Mouse (Mus musculus) small intestine, adult 2 months (tissue): ENCODE measurements around the gene Ush2a.

Experiments
- CTCF ChIP-seq: fragments of 200-500 bp; IDR thresholded peaks from 2 replicates; pipeline ENCODE4 v1.5.1; 2012; ENCODE audit warnings: low read depth, mild to moderate bottlenecking, control low read depth, inconsistent platforms, low read length, moderate library complexity, mixed read lengths; ENCODE audit not compliant: insufficient replicate concordance, insufficient read length; ENCODE audit errors: extremely low read depth
- POLR2A ChIP-seq: fragments of 200-500 bp; IDR thresholded peaks from 2 replicates; pipeline ENCODE4 v1.6.1; 2012; ENCODE audit warnings: low read depth, mild to moderate bottlenecking, control low read depth, inconsistent platforms, low read length, moderate library complexity

- TF ChIP-seq CTCF = no peak
- no peak for TF ChIP-seq POLR2A
Measured at GRCm38 (mm10) chr1:189001815-189002214, 740.0 kb downstream of the Ush2a start.
